Mouse (Mus musculus): ENCODE measurements around the gene Cd300lb.
"Not testable (repeated sequence)": the region's sequence is repeated elsewhere in the genome, so short reads cannot be mapped to it uniquely, and the experiment has no call there.

Cd300lb gene

GRCm38 (mm10) chr11:114934144-114934543, at the start of gene Cd300lb:
Cd300lb (minus strand) TSS chr11:114934386.
- no peak for DNase-seq (ENCODE audit: low spot score)

GRCm38 (mm10) chr11:114981866-114982265, 47.7 kb upstream of the Cd300lb start:
- no peak for DNase-seq (ENCODE audit: low spot score)

- DNase-seq (ENCODE audit: low spot score): no peak
Measured at GRCm38 (mm10) chr11:114972726-114973125, 38.5 kb upstream of the Cd300lb start.

GRCm38 (mm10) chr11:114968752-114969207, 34.6 kb upstream of the Cd300lb start, which contains the start of gene Cd300c:
Cd300c (minus strand) TSS chr11:114969157.
- no peak for DNase-seq (ENCODE audit: low spot score)

- DNase-seq (ENCODE audit: low spot score): no peak
Measured at GRCm38 (mm10) chr11:114965182-114965828, 31.1 kb upstream of the Cd300lb start.

- DNase-seq (ENCODE audit: low spot score): no peak
Measured at GRCm38 (mm10) chr11:114960369-114960768, 26.2 kb upstream of the Cd300lb start.

GRCm38 (mm10) chr11:114933591-114933990, 595 bp downstream of the Cd300lb start:
- DNase-seq (ENCODE audit: low spot score): no peak

- no peak for DNase-seq (ENCODE audit: low spot score)
Measured at GRCm38 (mm10) chr11:114931041-114931440, 3.1 kb downstream of the Cd300lb start.

- no peak for DNase-seq (ENCODE audit: low spot score)
Measured at GRCm38 (mm10) chr11:114929581-114929980, 4.6 kb downstream of the Cd300lb start.

- DNase-seq (ENCODE audit: low spot score): peak; percentile 13
Measured at GRCm38 (mm10) chr11:114923961-114924360, 10.2 kb downstream of the Cd300lb start.

- no peak for DNase-seq (ENCODE audit: low spot score)
Measured at GRCm38 (mm10) chr11:114922439-114922838, 11.7 kb downstream of the Cd300lb start.

GRCm38 (mm10) chr11:114917120-114917519, 17.1 kb downstream of the Cd300lb start:
- no peak for DNase-seq (ENCODE audit: low spot score)

- no peak for DNase-seq (ENCODE audit: low spot score)
Measured at GRCm38 (mm10) chr11:114914978-114915377, 19.2 kb downstream of the Cd300lb start.

GRCm38 (mm10) chr11:114912847-114913246, 21.3 kb downstream of the Cd300lb start:
- DNase-seq (ENCODE audit: low spot score): peak; percentile 25

GRCm38 (mm10) chr11:114909538-114909937, 24.6 kb downstream of the Cd300lb start:
- not testable (repeated sequence) for DNase-seq (ENCODE audit: low spot score)

GRCm38 (mm10) chr11:114908086-114908485, 26.1 kb downstream of the Cd300lb start:
- no peak for DNase-seq (ENCODE audit: low spot score)

GRCm38 (mm10) chr11:114907567-114907966, 26.6 kb downstream of the Cd300lb start:
- no peak for DNase-seq (ENCODE audit: low spot score)

- DNase-seq (ENCODE audit: low spot score): no peak
Measured at GRCm38 (mm10) chr11:114903224-114903623, 31.0 kb downstream of the Cd300lb start.

GRCm38 (mm10) chr11:114898026-114898425, 36.2 kb downstream of the Cd300lb start:
- DNase-seq (ENCODE audit: low spot score): no peak

GRCm38 (mm10) chr11:114896085-114896484, 38.1 kb downstream of the Cd300lb start:
- no peak for DNase-seq (ENCODE audit: low spot score)

- DNase-seq (ENCODE audit: low spot score): no peak
Measured at GRCm38 (mm10) chr11:114890542-114890941, 43.6 kb downstream of the Cd300lb start.

- no peak for DNase-seq (ENCODE audit: low spot score)
Measured at GRCm38 (mm10) chr11:114889991-114890518, 44.1 kb downstream of the Cd300lb start, which contains the start of gene Cd300a. Cd300a (plus strand) TSS chr11:114890041.

GRCm38 (mm10) chr11:114884380-114885100, 49.6 kb downstream of the Cd300lb start:
- DNase-seq (ENCODE audit: low spot score): no peak

Data from spleen, adult 12 weeks (tissue).